Mouse (Mus musculus) adrenal gland, postnatal 10 days (tissue): Measurements from ENCODE around the gene Aldoart2. TPM values are rescaled to one million over a fixed set of nuclear protein-coding genes. Genes with fewer than 3 reads are reported as not detected.
A peak's percentile ranks its signal among the peaks of the same experiment; 100 is the strongest.
"Not testable (repeated sequence)": the region's sequence is repeated elsewhere in the genome, so short reads cannot be mapped to it uniquely, and the experiment has no call there.

Experiments used
- DNase-seq: peaks from one replicate; pipeline ENCODE4 v3.0.0; 2021; ENCODE audit warnings: mixed read lengths
- total RNA-seq, 2 experiments: library from RNA; stranded (reverse); gene quantifications; 2 replicates each; pipeline ENCODE4 v1.2.3; 2021

Aldoart2 gene
- total RNA-seq, 2 experiments from 2014 or later, result not detected

- peak; percentile 35 for DNase-seq
Measured at GRCm38 (mm10) chr12:55573794-55574193, 8.8 kb downstream of the Aldoart2 start.

GRCm38 (mm10) chr12:55586936-55587335, 21.9 kb downstream of the Aldoart2 start:
- not testable (repeated sequence) for DNase-seq

GRCm38 (mm10) chr12:55598537-55598886, 33.5 kb downstream of the Aldoart2 start:
- no peak for DNase-seq

- peak; percentile 56 for DNase-seq
Measured at GRCm38 (mm10) chr12:55598887-55599561, 34.0 kb downstream of the Aldoart2 start, which contains the start of gene Insm2. Insm2 (plus strand) TSS chr12:55599427.

- DNase-seq, result peak; percentile 90
Measured at GRCm38 (mm10) chr12:55599639-55600502, 34.8 kb downstream of the Aldoart2 start.

- no peak for DNase-seq
Measured at GRCm38 (mm10) chr12:55600503-55600994, 35.5 kb downstream of the Aldoart2 start.

GRCm38 (mm10) chr12:55604411-55604810, 39.4 kb downstream of the Aldoart2 start:
- DNase-seq, result no peak

GRCm38 (mm10) chr12:55607902-55608301, 42.9 kb downstream of the Aldoart2 start:
- no peak for DNase-seq

GRCm38 (mm10) chr12:55610812-55611211, 45.8 kb downstream of the Aldoart2 start:
- no peak for DNase-seq

Other genes with a start within 250 kb of the Aldoart2 start
- 100 to 1,000 TPM; 236 to 251 TPM for gene Psma6, start 181.0 kb upstream of the Aldoart2 start, total RNA-seq
- 10 to 100 TPM; 83.4 to 91.1 TPM for gene Nfkbia, start 72.6 kb upstream of the Aldoart2 start, total RNA-seq
- 1 to 10 TPM; 1.4 to 2.0 TPM for gene Insm2, start 34.2 kb downstream of the Aldoart2 start, total RNA-seq